In genomic region chr17:24251320-24252069, GRCm38 (mm10) we compare ENCODE assay signal across 8 mouse cellular contexts. TPM values are rescaled to one million over a fixed set of nuclear protein-coding genes. Genes with fewer than 3 reads are reported as not detected.
DNase-seq lines count a peak whose midpoint lies in the region; ATAC-seq and TF ChIP-seq lines count a peak whose summit lies in the region.

Gene Ccnf (minus strand): TSS chr17:24251484.

- POLR2A ChIA-PET in Patski (lab: Charles Lee) = interaction anchor here (0.6 kb wide), 1 partner anchor 40 kb away, joined by 3 read pairs; no protein-coding TSS in a partner anchor

- peak within 1 kb of the TSS; percentile 75 for H3K4me3 ChIP-seq in hindbrain, embryonic 13.5 days

- ATAC-seq in Patski = peak; percentile 98
- peak; percentile 100 for ATAC-seq in hindbrain, embryonic 13.5 days (ENCODE audit: low FRiP score)

- H3K27ac ChIP-seq in hindbrain, embryonic 13.5 days = peak within 1 kb of the TSS; percentile 79

- H3K27me3 ChIP-seq in Patski = no peaks in the 10 kb centered on the region
- no peaks in the 10 kb centered on the region for H3K27me3 ChIP-seq in hindbrain, embryonic 13.5 days

- peaks cover 7% of the 10 kb centered on the region for H3K36me3 ChIP-seq in hindbrain, embryonic 13.5 days

- TF ChIP-seq CTCF in Patski (IDR thresholded peaks at IDR 0.05) = no peak

- DNase-seq in Patski (ENCODE audit: low read depth, low spot score) = peak; percentile 88
- DNase-seq in cerebellum, postnatal 14 days = peak; percentile 96
- peak; percentile 95 for DNase-seq in frontal cortex, postnatal 14 days (ENCODE audit: low spot score in 2 of 2)
- DNase-seq in layer of hippocampus, postnatal 25 days (ENCODE audit: extremely low spot score in 1 of 2, low spot score in 1 of 2) = peak; percentile 83 to 88
- peak; percentile 98 for DNase-seq in lung, postnatal 25 days (ENCODE audit: low spot score)
- DNase-seq in retina, embryonic 14.5 days (ENCODE audit: low spot score) = peak; percentile 98
- DNase-seq in thymus, postnatal 4 days = peak; percentile 93

- in situ Hi-C loops in Patski (cut with MboI; ENCODE audit: low pct_unique_long_range_greater_than_20kb) = no loop called here

- peak within 1 kb of the TSS; percentile 82 for H3K9ac ChIP-seq in hindbrain, embryonic 13.5 days

- H3K9me3 ChIP-seq in hindbrain, embryonic 13.5 days = no peaks in the 10 kb centered on the region

- CTCF ChIA-PET in Patski (lab: Charles Lee) = interaction anchor here (1.2 to 1.8 kb wide), 3 partner anchors 18 to 100 kb away, joined by 3 to 4 read pairs (median 3); partner anchors contain the start of gene Abca3

- under 1% methylated on average over 48 of the region's 48 CpGs for WGBS in hindbrain, embryonic 13.5 days

- peak within 1 kb of the TSS; percentile 80 for H3K4me2 ChIP-seq in hindbrain, embryonic 13.5 days

- peaks cover 14% of the 10 kb centered on the region for H3K4me1 ChIP-seq in hindbrain, embryonic 13.5 days (replicated peaks)

RNA-seq across cellular contexts. Expression of gene Ccnf, which starts in this region (rescaled TPM):
- polyA plus RNA-seq in Patski (2021) = 12.9 TPM
- 17.2 and 17.9 TPM in 2 replicates for polyA plus RNA-seq in hindbrain, embryonic 13.5 days (2015; fragmentation: Nextera tagmentation; extraction: Ambion mirVana)
- total RNA-seq in layer of hippocampus, postnatal 25 days (2021) = 1 to 10 TPM; 4.1 to 6.6 TPM

Comparison
In these comparisons a context has a peak if more than half of its experiments do, and no peak if none do; other contexts are left out.
1. Peak in every context shown above with its lines: DNase-seq, ATAC-seq, H3K4me3 ChIP-seq and H3K27ac ChIP-seq.